Mouse (Mus musculus) midbrain, embryonic 10.5 days (tissue): ENCODE data around the gene Gm20388. TPM values are rescaled to one million over a fixed set of nuclear protein-coding genes. Genes with fewer than 3 reads are reported as not detected.
"Not testable (repeated sequence)": the region's sequence is repeated elsewhere in the genome, so short reads cannot be mapped to it uniquely, and the experiment has no call there.

ENCODE experiments used
- DNase-seq: peaks from one replicate; pipeline ENCODE4 v3.0.0-alpha.2; 2017; ENCODE audit warnings: low spot score
- H3K27ac ChIP-seq: fragments of 300-500 bp; sonication (generic); replicated peaks from 2 replicates; pipeline ENCODE4 v1.5.1; 2016; ENCODE audit warnings: mild to moderate bottlenecking
- H3K27me3 ChIP-seq: fragments of 300-500 bp; sonication (generic); 2 replicates; pipeline ENCODE4 v1.6.1; 2016; ENCODE audit warnings: low read depth, mild to moderate bottlenecking; ENCODE audit not compliant: poor library complexity, severe bottlenecking
- H3K36me3 ChIP-seq: fragments of 300-500 bp; sonication (generic); 2 replicates; pipeline ENCODE4 v1.6.1; 2016; ENCODE audit warnings: mild to moderate bottlenecking, moderate library complexity
- H3K4me1 ChIP-seq: fragments of 300-500 bp; sonication (generic); 2 replicates; pipeline ENCODE4 v1.6.1; 2016
- H3K4me3 ChIP-seq: fragments of 300-500 bp; sonication (generic); 2 replicates; pipeline ENCODE4 v1.5.1; 2016; ENCODE audit warnings: mild to moderate bottlenecking, moderate library complexity
- H3K9me3 ChIP-seq: fragments of 300-500 bp; sonication (generic); replicated peaks from 2 replicates; pipeline ENCODE4 v1.6.1; 2016; ENCODE audit warnings: mild to moderate bottlenecking
- WGBS: fragments of 180-500 bp; shearing (Covaris S2); methylation state at CpG from one replicate; pipeline ENCODE4 v1.1.7; 2016; 5-methylcytosine and 5-hydroxymethylcytosine counted together
- polyA plus RNA-seq: library from polyadenylated mRNA; unstranded; fragments of >200 nt; fragmentation: Nextera tagmentation; extraction: Ambion mirVana; gene quantifications from 2 replicates; pipeline ENCODE4 v1.2.1, GENCODE M21; 2016

The Gm20388 gene
- polyA plus RNA-seq, 1 experiment from 2014 or later = 7.1 TPM

DNA sequence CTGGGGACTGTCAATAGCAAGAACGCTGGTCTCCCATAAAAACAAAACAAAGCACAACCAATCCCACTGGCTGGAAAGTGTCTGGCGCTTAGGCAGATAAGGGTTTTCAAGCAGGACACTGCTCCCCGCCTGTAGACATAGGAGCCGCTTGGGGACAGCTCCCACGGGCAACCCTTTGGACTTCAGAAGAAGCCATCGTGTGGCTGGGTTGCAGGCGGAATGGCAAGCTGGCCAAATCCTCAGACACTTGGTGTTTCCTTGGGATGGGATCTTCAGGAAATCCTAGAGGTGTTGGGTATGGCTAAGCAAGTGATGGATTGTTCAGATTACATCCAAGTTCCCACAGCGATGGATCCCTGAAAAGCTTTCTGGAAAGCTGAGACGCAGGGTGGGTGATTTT, 3603.5 kb downstream of the Gm20388 start:
- Histone ChIP-seq H3K4me1 (peaks cover 43% of the 10 kb centered on the region), H3K4me3 (peak overlapping the region; percentile 82), H3K27ac (peak overlapping the region; percentile 92), H3K36me3 (peaks cover 19% of the 10 kb centered on the region), H3K27me3 (peaks cover 54% of the 10 kb centered on the region), H3K9me3 (no peaks in the 10 kb centered on the region)
- peak; percentile 27 for DNase-seq
- WGBS = 5% methylated on average over 9 of the region's 9 CpGs

DNA sequence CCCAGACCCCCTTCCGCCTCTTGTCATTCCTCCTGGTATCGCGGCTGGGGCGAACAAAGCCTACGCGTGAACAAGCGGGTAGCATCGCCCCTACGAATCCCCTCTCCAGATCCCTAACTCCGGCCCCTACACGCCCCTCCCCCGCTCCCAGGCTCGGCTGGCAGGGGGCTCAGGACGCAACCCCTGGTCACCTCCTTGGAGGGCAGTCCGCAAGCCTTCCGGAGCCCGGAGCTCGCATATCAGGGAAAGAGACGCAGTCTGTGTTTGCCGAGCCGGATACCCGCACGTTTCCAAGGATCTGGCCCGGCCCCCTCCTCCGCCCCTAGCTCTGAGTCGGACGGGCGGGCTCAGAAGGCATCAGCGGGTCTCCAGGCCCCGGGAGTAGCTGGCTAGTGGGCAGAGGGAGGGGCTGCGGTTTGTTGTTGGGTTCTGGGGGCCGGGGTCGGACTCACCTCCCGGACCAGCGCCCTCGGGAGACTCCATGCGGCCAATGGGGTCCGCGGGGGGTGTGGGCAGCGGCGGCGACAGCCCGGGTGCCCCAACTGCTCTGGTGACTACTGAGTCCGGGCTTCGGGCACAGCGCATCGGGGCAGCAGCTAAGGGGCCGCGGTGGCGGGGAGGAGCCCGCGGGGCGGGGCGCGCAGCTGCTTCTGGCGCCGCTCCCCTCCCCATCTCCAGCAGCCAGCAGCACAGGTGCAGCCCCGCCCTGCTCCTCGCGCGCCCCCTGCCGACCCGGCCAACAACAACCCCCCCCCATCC, 3604.3 kb downstream of the Gm20388 start, which contains the start of gene Dbndd1:
TSS of gene Dbndd1 (minus strand) at position 683 of the 759 bp plus-strand sequence.
- Histone ChIP-seq H3K27ac (peak within 1 kb of the TSS; percentile 92), H3K4me3 (peak within 1 kb of the TSS; percentile 82), H3K4me1 (peaks cover 49% of the 10 kb centered on the region), H3K9me3 (no peaks in the 10 kb centered on the region), H3K36me3 (peaks cover 10% of the 10 kb centered on the region), H3K27me3 (peaks cover 54% of the 10 kb centered on the region)
- DNase-seq = peak; percentile 85
- under 1% methylated on average over 57 of the region's 63 CpGs for WGBS

DNA sequence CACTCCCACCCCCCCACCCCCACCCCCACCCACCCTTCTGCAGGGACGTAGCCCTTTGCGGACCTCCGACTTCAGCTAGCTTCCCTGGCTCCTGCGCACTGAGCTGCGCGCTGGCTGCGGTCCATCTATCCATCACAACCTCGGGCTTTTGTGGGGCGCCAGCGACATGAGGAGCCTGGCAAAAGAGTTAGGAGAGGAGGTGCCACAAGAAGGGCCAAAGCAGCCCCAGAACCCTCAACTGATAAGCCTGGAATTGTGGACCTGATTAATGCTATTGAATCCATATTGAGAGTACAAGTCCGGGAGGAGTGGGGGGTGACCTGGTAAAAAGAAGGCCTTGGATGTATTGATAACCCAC, 3604.9 kb downstream of the Gm20388 start:
- peak overlapping the region; percentile 82 for H3K4me3 ChIP-seq
- H3K4me1 ChIP-seq = peaks cover 52% of the 10 kb centered on the region
- H3K9me3 ChIP-seq = no peaks in the 10 kb centered on the region
- WGBS = 2% methylated on average over 11 of the region's 11 CpGs
- H3K36me3 ChIP-seq = peaks cover 9% of the 10 kb centered on the region
- peaks cover 54% of the 10 kb centered on the region for H3K27me3 ChIP-seq
- DNase-seq = no peak
- H3K27ac ChIP-seq = peak overlapping the region; percentile 92

DNA sequence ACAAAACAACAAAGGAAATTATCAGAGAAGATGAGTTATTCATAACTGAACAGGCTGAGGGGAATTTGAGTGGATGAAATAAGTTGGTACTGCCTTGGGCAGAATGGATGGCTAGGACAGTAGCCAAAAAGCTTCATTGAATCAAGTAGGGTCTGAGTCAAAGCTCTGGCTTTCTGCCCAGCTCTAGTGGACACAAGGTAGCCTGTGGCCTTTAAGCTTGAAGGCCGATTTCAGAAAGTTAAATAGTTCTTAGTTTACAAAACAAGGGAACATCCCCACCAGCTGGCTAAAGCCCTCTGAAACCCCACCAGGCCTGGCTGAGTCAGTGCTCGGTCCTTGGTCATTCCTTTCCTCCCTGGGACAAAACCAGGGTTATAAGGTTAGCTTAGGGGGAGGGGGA, 3606.0 kb downstream of the Gm20388 start:
- WGBS = 36% methylated on average over 2 of the region's 2 CpGs
- DNase-seq = no peak
- Histone ChIP-seq H3K27me3 (peaks cover 54% of the 10 kb centered on the region), H3K4me3 (no peak overlapping the region), H3K9me3 (no peaks in the 10 kb centered on the region), H3K27ac (no peak overlapping the region), H3K4me1 (peaks cover 52% of the 10 kb centered on the region), H3K36me3 (peaks cover 15% of the 10 kb centered on the region)

DNA sequence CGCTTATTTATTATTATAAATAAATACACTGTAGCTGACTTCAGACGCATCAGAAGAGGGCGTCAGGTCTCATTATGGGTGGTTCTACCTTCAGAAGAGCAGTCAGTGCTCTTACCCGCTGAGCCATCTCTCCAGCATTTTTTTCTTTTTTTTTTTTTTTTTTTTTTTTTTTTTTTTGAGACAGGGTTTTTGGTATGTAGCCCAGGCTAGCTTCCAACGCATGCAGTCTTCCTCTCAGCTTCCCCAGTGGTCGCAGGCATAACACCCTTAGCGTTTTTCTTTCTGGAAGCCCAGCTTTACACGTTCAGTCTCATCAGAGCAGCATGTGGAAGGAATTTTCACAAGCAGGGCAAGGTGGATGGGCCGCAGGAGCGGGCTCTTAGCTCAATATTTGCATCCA, 3607.5 kb downstream of the Gm20388 start:
- 42% methylated on average over 10 of the region's 10 CpGs for WGBS

DNA sequence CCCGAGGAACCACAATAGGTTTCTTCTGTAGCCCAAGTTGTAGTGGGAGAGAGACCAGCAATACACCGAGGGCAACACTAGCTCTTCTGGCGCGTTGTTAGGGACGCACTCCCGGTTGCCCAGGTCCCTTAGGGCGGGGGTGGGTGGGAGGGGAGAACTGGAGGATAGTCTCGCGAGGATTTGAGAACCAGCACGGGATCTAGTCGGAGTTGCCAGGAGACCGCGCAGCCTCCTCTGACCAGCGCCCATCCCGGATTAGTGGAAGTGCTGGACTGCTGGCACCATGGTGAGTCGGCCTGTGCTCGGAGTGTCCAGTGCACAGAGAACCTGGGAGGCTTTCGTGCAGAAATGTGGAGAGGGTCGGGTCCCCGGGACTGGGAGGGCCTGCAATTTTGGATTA, 3608.0 kb downstream of the Gm20388 start, which contains the start of gene Gas8:
TSS of gene Gas8 (plus strand) at position 168 of the 400 bp plus-strand sequence.
- Histone ChIP-seq H3K4me3 (peak within 1 kb of the TSS; percentile 80), H3K27ac (peak within 1 kb of the TSS; percentile 87), H3K9me3 (no peaks in the 10 kb centered on the region), H3K36me3 (peaks cover 36% of the 10 kb centered on the region), H3K27me3 (peaks cover 39% of the 10 kb centered on the region), H3K4me1 (peaks cover 45% of the 10 kb centered on the region)
- WGBS = under 1% methylated on average over 20 of the region's 20 CpGs
- DNase-seq = peak; percentile 95

More for the DNA sequence above, 3607.5 kb downstream of the Gm20388 start:
- DNase-seq = no peak
- Histone ChIP-seq H3K4me1 (peaks cover 50% of the 10 kb centered on the region), H3K4me3 (peak overlapping the region; percentile 80), H3K36me3 (peaks cover 31% of the 10 kb centered on the region), H3K27me3 (peaks cover 44% of the 10 kb centered on the region), H3K27ac (no peak overlapping the region; the same call in 1 of the 2 replicates), H3K9me3 (no peaks in the 10 kb centered on the region)

DNA sequence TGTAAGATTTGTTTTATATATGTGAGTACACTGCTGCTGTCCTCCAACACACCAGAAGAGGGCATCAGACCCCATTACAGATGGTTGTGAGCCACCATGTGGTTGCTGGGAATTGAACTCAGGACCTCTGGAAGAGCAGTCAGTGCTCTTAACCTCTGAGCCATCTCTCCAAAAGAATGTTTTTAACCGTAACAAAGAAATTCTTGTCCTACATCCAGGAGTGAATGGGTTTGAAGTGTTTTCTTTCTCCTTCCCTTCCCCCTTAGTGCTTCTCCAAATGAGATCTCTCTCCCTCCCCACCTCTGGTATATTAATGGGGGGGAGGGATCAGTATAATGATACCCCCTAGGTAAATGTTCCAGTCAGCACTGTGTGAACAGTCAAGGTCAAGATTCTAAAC, 3609.4 kb downstream of the Gm20388 start:
- 90% methylated on average over 1 of the region's 1 CpGs for WGBS
- DNase-seq, H3K4me3 ChIP-seq, H3K27ac ChIP-seq, H3K9me3 ChIP-seq: not testable (repeated sequence)
- H3K4me1 ChIP-seq = peaks cover 31% of the 10 kb centered on the region
- peaks cover 49% of the 10 kb centered on the region for H3K36me3 ChIP-seq
- H3K27me3 ChIP-seq = peaks cover 25% of the 10 kb centered on the region

DNA sequence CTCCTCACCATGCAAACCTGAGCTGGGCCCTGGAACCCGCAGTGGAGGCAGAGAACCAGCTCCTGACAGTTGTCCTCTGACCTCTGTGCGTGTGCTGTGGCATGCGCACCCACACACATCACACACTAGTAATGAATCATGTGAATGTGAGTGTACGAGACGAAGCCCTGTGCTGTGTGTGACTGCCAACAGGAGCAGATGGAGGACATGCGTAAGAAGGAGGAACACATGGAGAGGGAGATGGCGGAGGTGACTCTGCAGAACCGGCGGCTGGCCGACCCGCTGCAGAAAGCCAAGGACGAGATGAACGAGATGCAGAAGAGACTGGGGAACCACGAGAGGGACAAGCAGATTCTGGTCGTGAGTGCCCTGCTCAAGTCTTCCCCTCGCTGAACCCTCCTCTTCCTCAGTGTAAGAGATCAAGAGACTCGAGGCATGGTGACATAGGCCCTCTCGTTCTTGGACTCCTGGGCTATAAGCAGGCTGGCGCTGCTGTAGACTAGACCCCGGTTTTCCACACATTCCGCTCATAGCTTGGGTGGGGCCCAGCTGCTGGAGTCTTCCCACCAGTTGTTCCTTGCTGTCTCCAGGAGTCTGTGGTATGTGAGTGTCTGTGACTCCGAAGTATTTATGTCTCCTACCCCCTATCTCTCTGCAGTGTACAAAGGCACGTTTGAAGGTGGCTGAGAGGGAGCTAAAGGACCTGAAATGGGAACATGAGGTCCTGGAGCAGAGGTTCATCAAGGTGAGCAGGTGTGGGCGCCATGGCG, 3617.3 kb downstream of the Gm20388 start:
- Histone ChIP-seq H3K27me3 (no peaks in the 10 kb centered on the region), H3K4me3 (no peak overlapping the region), H3K36me3 (peaks cover 100% of the 10 kb centered on the region), H3K4me1 (no peaks in the 10 kb centered on the region), H3K9me3 (no peaks in the 10 kb centered on the region), H3K27ac (no peak overlapping the region)
- DNase-seq = no peak
- WGBS = 95% methylated on average over 25 of the region's 25 CpGs

DNA sequence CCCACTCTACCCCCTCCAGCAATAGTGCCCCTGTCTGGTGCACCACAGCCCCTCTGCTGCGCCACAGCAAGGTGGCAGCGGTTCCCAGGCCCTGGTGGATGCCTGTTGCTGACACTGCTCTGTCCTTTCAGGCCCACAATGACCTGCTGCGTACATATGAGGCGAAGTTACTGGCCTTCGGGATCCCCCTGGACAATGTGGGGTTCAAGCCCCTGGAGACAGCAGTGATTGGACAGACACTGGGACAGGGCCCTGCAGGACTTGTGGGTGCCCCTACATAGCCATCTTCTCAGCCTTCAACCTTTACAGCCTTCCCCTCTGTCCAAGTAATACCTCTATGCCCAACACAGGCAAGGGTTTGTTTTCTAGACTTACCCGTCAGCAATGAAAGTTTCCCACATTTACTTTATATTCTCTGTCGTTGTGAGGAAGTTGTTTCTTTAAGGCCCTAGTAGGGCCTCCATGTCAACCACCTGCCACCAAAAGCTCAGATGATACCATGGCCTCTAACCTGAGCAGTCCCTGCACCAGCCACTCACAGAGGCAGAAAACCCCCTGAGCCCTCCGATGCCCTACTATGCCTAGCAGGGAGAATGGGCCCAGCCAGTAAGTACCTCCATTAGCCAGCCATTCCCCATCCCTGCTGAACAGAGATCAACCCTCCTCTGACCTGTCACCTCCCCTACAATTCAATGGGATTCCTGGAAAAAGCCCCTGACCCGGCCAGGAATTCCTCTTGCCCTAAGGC, 3625.8 kb downstream of the Gm20388 start:
- peaks cover 57% of the 10 kb centered on the region for H3K36me3 ChIP-seq
- H3K9me3 ChIP-seq = no peaks in the 10 kb centered on the region
- H3K4me1 ChIP-seq = no peaks in the 10 kb centered on the region
- H3K27me3 ChIP-seq = peaks cover 35% of the 10 kb centered on the region
- H3K4me3 ChIP-seq = no peak overlapping the region
- no peak overlapping the region for H3K27ac ChIP-seq
- 91% methylated on average over 9 of the region's 9 CpGs for WGBS
- DNase-seq = no peak

DNA sequence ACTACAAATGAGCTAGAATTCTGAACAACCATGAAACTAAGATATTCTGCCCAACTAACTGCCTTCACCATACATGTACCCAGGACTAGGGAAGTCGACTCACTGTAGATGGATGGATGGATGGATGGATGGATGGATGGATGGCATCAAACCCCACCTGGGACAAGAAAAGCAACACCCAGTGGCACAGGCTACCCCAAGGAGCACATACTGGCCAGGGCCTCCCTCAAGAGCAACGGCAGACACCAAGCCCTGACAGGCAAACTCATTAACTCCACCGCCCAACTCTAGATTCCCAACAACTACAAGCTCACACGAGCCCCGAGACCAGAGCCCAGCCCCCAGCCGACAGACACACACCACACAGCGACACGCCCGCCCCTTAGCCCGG, 3626.3 kb downstream of the Gm20388 start:
- 28% methylated on average over 10 of the region's 10 CpGs for WGBS

DNA sequence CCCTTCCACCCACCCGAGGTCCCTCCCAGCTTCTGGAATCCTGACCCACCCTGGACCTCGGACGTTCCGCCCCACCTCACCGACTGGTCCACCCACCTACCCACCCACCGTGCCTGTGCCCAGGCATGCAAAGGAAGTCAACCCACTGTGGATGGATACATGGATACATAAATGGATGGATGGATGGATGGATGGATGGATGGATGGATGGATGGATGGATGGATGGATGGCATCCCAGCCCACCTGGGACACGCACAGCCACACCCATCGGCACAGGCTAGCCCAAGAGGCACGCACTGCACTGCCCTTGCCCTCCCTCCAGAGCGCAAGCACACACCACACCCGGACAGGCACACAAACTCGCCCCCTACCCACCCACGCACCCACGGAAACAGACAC, 3627.0 kb downstream of the Gm20388 start:
- peaks cover 35% of the 10 kb centered on the region for H3K27me3 ChIP-seq
- not testable (repeated sequence) for DNase-seq, H3K4me3 ChIP-seq, H3K9me3 ChIP-seq, H3K27ac ChIP-seq, H3K4me1 ChIP-seq
- WGBS = 77% methylated on average over 6 of the region's 14 CpGs
- peaks cover 45% of the 10 kb centered on the region for H3K36me3 ChIP-seq

More for the DNA sequence above, 3626.3 kb downstream of the Gm20388 start:
- H3K36me3 ChIP-seq = peaks cover 51% of the 10 kb centered on the region
- H3K4me1 ChIP-seq = no peaks in the 10 kb centered on the region
- H3K27ac ChIP-seq = no peak overlapping the region
- peaks cover 35% of the 10 kb centered on the region for H3K27me3 ChIP-seq
- H3K9me3 ChIP-seq = no peaks in the 10 kb centered on the region
- DNase-seq = no peak
- H3K4me3 ChIP-seq = no peak overlapping the region

DNA sequence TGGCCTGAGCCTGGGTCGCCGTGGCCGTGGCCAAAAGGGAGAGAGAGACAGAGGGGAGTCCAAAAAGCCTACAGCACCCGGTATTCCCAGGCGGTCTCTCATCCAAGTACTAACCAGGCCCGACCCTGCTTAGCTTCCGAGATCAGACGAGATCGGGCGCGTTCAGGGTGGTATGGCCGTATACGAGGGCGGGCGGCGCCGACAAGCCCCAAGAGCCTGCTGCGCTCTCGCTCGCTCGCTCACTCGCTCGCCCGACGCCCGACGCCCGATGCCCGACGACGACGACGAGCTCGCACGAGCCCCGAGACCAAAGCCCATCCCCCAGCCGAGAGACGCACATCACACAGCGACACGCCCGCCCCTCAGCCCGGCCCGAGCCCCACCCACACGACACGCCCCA, 3653.6 kb downstream of the Gm20388 start:
- not testable (repeated sequence) for H3K4me1 ChIP-seq, H3K36me3 ChIP-seq, H3K9me3 ChIP-seq, DNase-seq, H3K27ac ChIP-seq, H3K27me3 ChIP-seq, H3K4me3 ChIP-seq
- WGBS = no CpG with 5 or more reads among the region's 45 CpGs
